Mouse (Mus musculus): ENCODE measurements at regions not wholly inside any gene's neighbourhood (a gene's known extent, or its start where the extent isn't known, plus 50 kb on each side); places are given as distances from the start of the nearest gene placed in this dataset.

GRCm38 (mm10) chr6:53134410-53134809 is 66.0 kb upstream of the Jazf1 start:
- DNase-seq: no peak

- DNase-seq: no peak
These were observed 62.4 kb upstream of the Jazf1 start for GRCm38 (mm10) chr6:53130717-53131330.

GRCm38 (mm10) chr6:53126776-53127175 is 58.3 kb upstream of the Jazf1 start:
- no peak for DNase-seq

GRCm38 (mm10) chr6:53124800-53125450 is 56.5 kb upstream of the Jazf1 start:
- peak; percentile 10 for DNase-seq

- no peak for DNase-seq
These were observed 52.0 kb upstream of the Jazf1 start for GRCm38 (mm10) chr6:53120385-53120784.
